Mouse (Mus musculus): ENCODE measurements around the gene Nxn.

- TF ChIP-seq POLR2A (IDR thresholded peaks at IDR 0.05; ENCODE audit: insufficient read depth, low read length): no peak
- TF ChIP-seq CTCF (IDR thresholded peaks at IDR 0.05; ENCODE audit: low read depth, low read length): no peak
- TF ChIP-seq EP300 (IDR thresholded peaks at IDR 0.05; ENCODE audit: insufficient read depth, low read depth, low read length): no peak
Measured at GRCm38 (mm10) chr11:76388711-76389110, 10.2 kb downstream of the Nxn start.

Data from ES-Bruce4 (cell line).